In genomic region chr16:20628871-20629391, GRCm38 (mm10) we compare ENCODE assay signal across 9 mouse cellular contexts. TPM values are rescaled to one million over a fixed set of nuclear protein-coding genes. Genes with fewer than 3 reads are reported as not detected.
DNase-seq lines count a peak whose midpoint lies in the region; ATAC-seq and TF ChIP-seq lines count a peak whose summit lies in the region.
"Had no signal": no experiment of that assay in that cellular context is flagged by ENCODE, and none has a peak within 500 bp of the region (broad histone marks: within the 10 kb centered on the region; RNA-seq: fewer than 3 reads in every experiment).

No protein-coding gene starts in this region.

- no peak for TF ChIP-seq POLR2A in MEL (IDR thresholded peaks at IDR 0.05; ENCODE audit: control insufficient read depth in 1 of 2, insufficient read depth in 1 of 2, low read depth in 1 of 2, low read length in 2 of 2, poor library complexity in 1 of 2)

- H3K27me3 ChIP-seq in MEL (ENCODE audit: control insufficient read depth in 1 of 2, insufficient read depth in 2 of 2, low read length in 2 of 2), result no peaks in the 10 kb centered on the region
- no peaks in the 10 kb centered on the region for H3K27me3 ChIP-seq in hindbrain, embryonic 14.5 days (ENCODE audit: control insufficient read depth, insufficient read depth, low read length)
- peaks cover 6% of the 10 kb centered on the region; the same call in 1 of the 2 replicates for H3K27me3 ChIP-seq in midbrain, embryonic 13.5 days
- peaks cover 23% of the 10 kb centered on the region for H3K27me3 ChIP-seq in heart, embryonic 11.5 days (ENCODE audit: control insufficient read depth, insufficient read depth, low read length)

- TF ChIP-seq RAD21 in MEL (IDR thresholded peaks at IDR 0.05; ENCODE audit: low read depth, low read length), result no peak

- no peaks in the 10 kb centered on the region for H3K9me3 ChIP-seq in MEL (replicated peaks; ENCODE audit: insufficient read depth, low read length)
- H3K9me3 ChIP-seq in hindbrain, embryonic 14.5 days (ENCODE audit: control insufficient read depth, low read length), result no peaks in the 10 kb centered on the region
- H3K9me3 ChIP-seq in midbrain, embryonic 13.5 days, result no peaks in the 10 kb centered on the region
- no peaks in the 10 kb centered on the region for H3K9me3 ChIP-seq in heart, embryonic 11.5 days (replicated peaks; ENCODE audit: control insufficient read depth, low read length)
- H3K9me3 ChIP-seq: heart, embryonic 15.5 days had no signal

- no peak for TF ChIP-seq EP300 in MEL (IDR thresholded peaks at IDR 0.05; ENCODE audit: low read depth in 1 of 2, low read length in 2 of 2)

- DNase-seq in frontal cortex, postnatal 36 days (ENCODE audit: low spot score in 2 of 2), result peak; percentile 50 to 71
- no peak for DNase-seq in frontal cortex, postnatal 10 days (ENCODE audit: low spot score in 2 of 2)
- DNase-seq in MEL (ENCODE audit: low read depth, low spot score), result peak; percentile 46
- no peak for DNase-seq in hindbrain, embryonic 14.5 days (ENCODE audit: low spot score)
- DNase-seq in urinary bladder, adult 2 months (ENCODE audit: low spot score), result no peak
- DNase-seq in heart, postnatal 14 days, result no peak

- H3K4me3 ChIP-seq in MEL (ENCODE audit: control insufficient read depth in 1 of 2, insufficient read depth in 1 of 2, low read depth in 2 of 2, low read length in 2 of 2), result peak overlapping the region; percentile 59 to 73
- peak overlapping the region; percentile 64 for H3K4me3 ChIP-seq in hindbrain, embryonic 14.5 days (replicated peaks; ENCODE audit: low read length)
- peak overlapping the region; percentile 66; the same call in 1 of the 2 replicates for H3K4me3 ChIP-seq in midbrain, embryonic 13.5 days (replicated peaks)
- no peak overlapping the region for H3K4me3 ChIP-seq in heart, embryonic 11.5 days (ENCODE audit: low read depth, low read length)

- H3K79me2 ChIP-seq in MEL (ENCODE audit: control insufficient read depth, insufficient read depth, low read length, poor library complexity), result peaks cover 6% of the 10 kb centered on the region; the same call in 1 of the 2 replicates

- ATAC-seq in hindbrain, embryonic 14.5 days (ENCODE audit: low FRiP score), result no peak
- 0 out of 2 replicates have a peak, but pooled peaks have one; percentile 31 for ATAC-seq in midbrain, embryonic 13.5 days
- no peak for ATAC-seq in heart, embryonic 11.5 days (replicated peaks; ENCODE audit: insufficient number of reproducible peaks, low FRiP score, low TSS enrichment)

- peaks cover 0 to 3% of the 10 kb centered on the region in 2 experiments; a peak in 2 of 4 replicates for H3K36me3 ChIP-seq in MEL (ENCODE audit: control insufficient read depth in 1 of 2, insufficient read depth in 2 of 2, low read length in 2 of 2)
- H3K36me3 ChIP-seq in hindbrain, embryonic 14.5 days (replicated peaks; ENCODE audit: control insufficient read depth, insufficient read depth), result peaks cover 16% of the 10 kb centered on the region
- H3K36me3 ChIP-seq in midbrain, embryonic 13.5 days, result peaks cover 7% of the 10 kb centered on the region; the same call in 1 of the 2 replicates
- no peaks in the 10 kb centered on the region for H3K36me3 ChIP-seq in heart, embryonic 11.5 days (ENCODE audit: control insufficient read depth, insufficient read depth, low read length)
- H3K36me3 ChIP-seq: heart, embryonic 15.5 days had no signal

- peaks cover 2 to 16% of the 10 kb centered on the region in 2 experiments; a peak in 3 of 4 replicates for H3K4me1 ChIP-seq in MEL (ENCODE audit: control insufficient read depth in 1 of 2, insufficient read depth in 2 of 2, low read length in 2 of 2)
- peaks cover 7% of the 10 kb centered on the region; the same call in 1 of the 2 replicates for H3K4me1 ChIP-seq in hindbrain, embryonic 14.5 days (replicated peaks; ENCODE audit: control insufficient read depth, insufficient read depth, low read length)
- peaks cover 17% of the 10 kb centered on the region for H3K4me1 ChIP-seq in midbrain, embryonic 13.5 days (replicated peaks)
- no peaks in the 10 kb centered on the region; the same call in 1 of the 2 replicates for H3K4me1 ChIP-seq in heart, embryonic 11.5 days (ENCODE audit: control insufficient read depth, insufficient read depth, low read length)

- WGBS in hindbrain, embryonic 14.5 days, result 46% methylated on average over 11 of the region's 11 CpGs
- 64% methylated on average over 11 of the region's 11 CpGs for WGBS in midbrain, embryonic 13.5 days
- 54% methylated on average over 11 of the region's 11 CpGs for WGBS in heart, embryonic 11.5 days (ENCODE audit: insufficient replicate concordance)

- no peak for TF ChIP-seq CTCF in MEL (IDR thresholded peaks at IDR 0.05 in 2 of 3, conservative IDR thresholded peaks at IDR 0.05 in 1 of 3; ENCODE audit: control insufficient read depth in 1 of 3, insufficient read depth in 1 of 3, low read depth in 2 of 3, low read length in 3 of 3, poor library complexity in 1 of 3, severe bottlenecking in 1 of 3)

- 0 out of 2 replicates have a peak overlapping the region, but pooled peaks have one; percentile 2 for H3K27ac ChIP-seq in MEL (ENCODE audit: control insufficient read depth, low read depth, low read length)
- H3K27ac ChIP-seq in hindbrain, embryonic 14.5 days, result no peak overlapping the region
- no peak overlapping the region for H3K27ac ChIP-seq in midbrain, embryonic 13.5 days
- H3K27ac ChIP-seq in heart, embryonic 11.5 days (ENCODE audit: low read depth, low read length), result no peak overlapping the region
- H3K27ac ChIP-seq: heart, embryonic 15.5 days had no signal

- H3K4me2 ChIP-seq in hindbrain, embryonic 14.5 days (replicated peaks), result peak overlapping the region; percentile 96
- H3K4me2 ChIP-seq in midbrain, embryonic 13.5 days (replicated peaks), result peak overlapping the region; percentile 94
- no peak overlapping the region for H3K4me2 ChIP-seq in heart, embryonic 11.5 days

- H3K9ac ChIP-seq in MEL (ENCODE audit: control insufficient read depth, low read depth, low read length, poor library complexity, severe bottlenecking), result peak overlapping the region; percentile 69
- H3K9ac ChIP-seq in hindbrain, embryonic 14.5 days, result no peak overlapping the region
- H3K9ac ChIP-seq in midbrain, embryonic 13.5 days (replicated peaks), result no peak overlapping the region
- no peak overlapping the region for H3K9ac ChIP-seq in heart, embryonic 11.5 days (ENCODE audit: low read depth, low read length)

- intact Hi-C loops in heart, postnatal 14 days (cut with DNase I), result no loop called here

TF ChIP-seq in MEL, 35 proteins besides CTCF, POLR2A, EP300 and RAD21 (continues in another document):
- no peak for TF ChIP-seq KAT2A (conservative IDR thresholded peaks at IDR 0.05; ENCODE audit: low read depth, low read length)

RNA-seq across cellular contexts. Expression of gene Ece2, which starts 0.7 kb away (rescaled TPM):
- 4.9 and 5.0 TPM in 2 replicates for total RNA-seq in MEL (2012; rRNA removed)
- polyA plus RNA-seq in MEL (2012; ENCODE audit: insufficient read depth in 1 of 2, insufficient read length in 2 of 2, low read depth in 1 of 2, low replicate concordance in 2 of 2, missing spikeins in 1 of 2), result 1 to 10 TPM in 1 of 2 experiments, not detected in 1; 7.4 TPM
- 10.6 and 12.1 TPM in 2 replicates for polyA plus RNA-seq in hindbrain, embryonic 14.5 days (2014; fragmentation: Nextera tagmentation; extraction: Ambion mirVana)
- polyA plus RNA-seq in midbrain, embryonic 13.5 days (2015; fragmentation: Nextera tagmentation; extraction: Ambion mirVana), result 12.1 TPM in 2 replicates
- polyA plus RNA-seq in urinary bladder, adult 2 months (2012; rRNA removed), result 2.1 and 2.5 TPM in 2 replicates
- 1.3 and 1.6 TPM in 2 replicates for polyA plus RNA-seq in heart, embryonic 11.5 days (2014; fragmentation: Nextera tagmentation; extraction: Ambion mirVana)
- under 1 TPM; 0.34 to 0.86 TPM for total RNA-seq in heart, postnatal 14 days (2021)

RNA-seq across cellular contexts. Expression of gene Camk2n2, which starts 7.8 kb away (rescaled TPM):
- 0.23 and 0.65 TPM in 2 replicates for total RNA-seq in MEL (2012; rRNA removed)
- polyA plus RNA-seq in MEL (2012; ENCODE audit: insufficient read depth in 1 of 2, insufficient read length in 2 of 2, low read depth in 1 of 2, low replicate concordance in 2 of 2, missing spikeins in 1 of 2), result 1 to 10 TPM in 1 of 2 experiments, not detected in 1; 4.3 TPM
- polyA plus RNA-seq in hindbrain, embryonic 14.5 days (2014; fragmentation: Nextera tagmentation; extraction: Ambion mirVana), result 61.8 and 63.8 TPM in 2 replicates
- polyA plus RNA-seq in midbrain, embryonic 13.5 days (2015; fragmentation: Nextera tagmentation; extraction: Ambion mirVana), result 15.1 and 17.6 TPM in 2 replicates
- polyA plus RNA-seq in urinary bladder, adult 2 months (2012; rRNA removed), result 1.8 and 1.9 TPM in 2 replicates
- polyA plus RNA-seq in heart, embryonic 11.5 days (2014; fragmentation: Nextera tagmentation; extraction: Ambion mirVana), result 0.84 and 0.96 TPM in 2 replicates
- total RNA-seq in heart, postnatal 14 days (2021), result under 1 TPM; 0.73 to 0.79 TPM

RNA-seq across cellular contexts. Expression of gene Alg3, which starts 17.4 kb away (rescaled TPM):
- 22.2 and 25.6 TPM in 2 replicates for total RNA-seq in MEL (2012; rRNA removed)
- 100 to 1,000 TPM in 1 of 2 experiments, 10 to 100 TPM in 1; 67.6 to 218 TPM for polyA plus RNA-seq in MEL (2012; ENCODE audit: insufficient read depth in 1 of 2, insufficient read length in 2 of 2, low read depth in 1 of 2, low replicate concordance in 2 of 2, missing spikeins in 1 of 2)
- 44.8 and 45.3 TPM in 2 replicates for polyA plus RNA-seq in hindbrain, embryonic 14.5 days (2014; fragmentation: Nextera tagmentation; extraction: Ambion mirVana)
- 40.6 and 43.5 TPM in 2 replicates for polyA plus RNA-seq in midbrain, embryonic 13.5 days (2015; fragmentation: Nextera tagmentation; extraction: Ambion mirVana)
- polyA plus RNA-seq in urinary bladder, adult 2 months (2012; rRNA removed), result 12.4 and 16.1 TPM in 2 replicates
- 39.5 and 41.3 TPM in 2 replicates for polyA plus RNA-seq in heart, embryonic 11.5 days (2014; fragmentation: Nextera tagmentation; extraction: Ambion mirVana)
- total RNA-seq in heart, postnatal 14 days (2021), result 10 to 100 TPM; 10.4 to 10.5 TPM

RNA-seq across cellular contexts. Expression of gene Gm49333, which starts 17.5 kb away (rescaled TPM):
- not detected in 2 replicates for total RNA-seq in MEL (2012; rRNA removed)
- polyA plus RNA-seq in MEL (2012; ENCODE audit: insufficient read depth in 1 of 2, insufficient read length in 2 of 2, low read depth in 1 of 2, low replicate concordance in 2 of 2, missing spikeins in 1 of 2), result not detected
- not detected in 2 replicates for polyA plus RNA-seq in hindbrain, embryonic 14.5 days (2014; fragmentation: Nextera tagmentation; extraction: Ambion mirVana)
- not detected in 2 replicates for polyA plus RNA-seq in midbrain, embryonic 13.5 days (2015; fragmentation: Nextera tagmentation; extraction: Ambion mirVana)
- polyA plus RNA-seq in urinary bladder, adult 2 months (2012; rRNA removed), result not detected in 2 replicates
- polyA plus RNA-seq in heart, embryonic 11.5 days (2014; fragmentation: Nextera tagmentation; extraction: Ambion mirVana), result 0.10 TPM in 1 of 2 replicates, not detected in the other
- total RNA-seq in heart, postnatal 14 days (2021), result under 1 TPM in 1 of 2 experiments, not detected in 1; 0.29 TPM
- polyA plus RNA-seq: heart, embryonic 15.5 days had no signal

RNA-seq across cellular contexts. Expression of gene Eef1akmt4, which starts 17.5 kb away (rescaled TPM):
- total RNA-seq in MEL (2012; rRNA removed), result 38.6 and 52.2 TPM in 2 replicates
- 10 to 100 TPM in 1 of 2 experiments, not detected in 1; 37.1 TPM for polyA plus RNA-seq in MEL (2012; ENCODE audit: insufficient read depth in 1 of 2, insufficient read length in 2 of 2, low read depth in 1 of 2, low replicate concordance in 2 of 2, missing spikeins in 1 of 2)
- 10.4 and 11.0 TPM in 2 replicates for polyA plus RNA-seq in hindbrain, embryonic 14.5 days (2014; fragmentation: Nextera tagmentation; extraction: Ambion mirVana)
- polyA plus RNA-seq in midbrain, embryonic 13.5 days (2015; fragmentation: Nextera tagmentation; extraction: Ambion mirVana), result 14.9 and 15.1 TPM in 2 replicates
- 7.5 and 10.4 TPM in 2 replicates for polyA plus RNA-seq in urinary bladder, adult 2 months (2012; rRNA removed)
- polyA plus RNA-seq in heart, embryonic 11.5 days (2014; fragmentation: Nextera tagmentation; extraction: Ambion mirVana), result 26.6 and 28.0 TPM in 2 replicates
- 1 to 10 TPM; 4.9 to 5.6 TPM for total RNA-seq in heart, postnatal 14 days (2021)

Comparison
In these comparisons a context has a peak if more than half of its experiments do, and no peak if none do; other contexts are left out.
1. DNase-seq: peak in frontal cortex, postnatal 36 days (2 of 2) and MEL (single experiment); none in frontal cortex, postnatal 10 days (0 of 2), hindbrain, embryonic 14.5 days (single experiment), urinary bladder, adult 2 months (single experiment) and heart, postnatal 14 days (0 of 2).